Mouse (Mus musculus): ENCODE measurements around the gene Supt4a. TPM values are rescaled to one million over a fixed set of nuclear protein-coding genes. Genes with fewer than 3 reads are reported as not detected.

Gene Supt4a
- polyA plus RNA-seq, 1 experiment = 158 TPM

GRCm38 (mm10) chr11:87754603-87755002, 17.3 kb downstream of the Supt4a start:
- 74% methylated on average over 5 of the region's 5 CpGs for WGBS
- Histone ChIP-seq H3K27me3 (ENCODE audit: control insufficient read depth, insufficient read depth, low read length) (no peaks in the 10 kb centered on the region), H3K27ac (ENCODE audit: insufficient read depth, low read length) (no peak overlapping the region), H3K4me3 (replicated peaks; ENCODE audit: insufficient read depth, low read depth, low read length) (no peak overlapping the region), H3K4me1 (ENCODE audit: control insufficient read depth, insufficient read depth, low read length) (no peaks in the 10 kb centered on the region; the same call in 1 of the 2 replicates)
- no peak for DNase-seq
- no peak for TF ChIP-seq CTCF (IDR thresholded peaks at IDR 0.05; ENCODE audit: borderline replicate concordance, insufficient read depth, low read depth, low read length)
- no peak for TF ChIP-seq POLR2A (IDR thresholded peaks at IDR 0.05; ENCODE audit: borderline replicate concordance, insufficient read depth, low read length)

GRCm38 (mm10) chr11:87755360-87756017, 18.1 kb downstream of the Supt4a start:
- no peak for TF ChIP-seq CTCF (IDR thresholded peaks at IDR 0.05; ENCODE audit: borderline replicate concordance, insufficient read depth, low read depth, low read length)
- TF ChIP-seq POLR2A (IDR thresholded peaks at IDR 0.05; ENCODE audit: borderline replicate concordance, insufficient read depth, low read length) = no peak
- H3K27me3 ChIP-seq (ENCODE audit: control insufficient read depth, insufficient read depth, low read length) = no peaks in the 10 kb centered on the region
- H3K27ac ChIP-seq (ENCODE audit: insufficient read depth, low read length) = no peak overlapping the region
- WGBS = 69% methylated on average over 17 of the region's 17 CpGs
- H3K4me3 ChIP-seq (replicated peaks; ENCODE audit: insufficient read depth, low read depth, low read length) = no peak overlapping the region
- H3K4me1 ChIP-seq (ENCODE audit: control insufficient read depth, insufficient read depth, low read length) = no peaks in the 10 kb centered on the region; the same call in 1 of the 2 replicates
- DNase-seq = no peak

GRCm38 (mm10) chr11:87756251-87756820, 19.0 kb downstream of the Supt4a start:
- WGBS = 91% methylated on average over 15 of the region's 15 CpGs
- DNase-seq = no peak
- no peak overlapping the region for H3K4me3 ChIP-seq (replicated peaks; ENCODE audit: insufficient read depth, low read depth, low read length)
- TF ChIP-seq CTCF (IDR thresholded peaks at IDR 0.05; ENCODE audit: borderline replicate concordance, insufficient read depth, low read depth, low read length) = no peak
- TF ChIP-seq POLR2A (IDR thresholded peaks at IDR 0.05; ENCODE audit: borderline replicate concordance, insufficient read depth, low read length) = no peak
- H3K4me1 ChIP-seq (ENCODE audit: control insufficient read depth, insufficient read depth, low read length) = no peaks in the 10 kb centered on the region; the same call in 1 of the 2 replicates
- no peaks in the 10 kb centered on the region for H3K27me3 ChIP-seq (ENCODE audit: control insufficient read depth, insufficient read depth, low read length)
- no peak overlapping the region for H3K27ac ChIP-seq (ENCODE audit: insufficient read depth, low read length)

- Histone ChIP-seq H3K4me1 (ENCODE audit: control insufficient read depth, insufficient read depth, low read length) (no peaks in the 10 kb centered on the region; the same call in 1 of the 2 replicates), H3K27ac (ENCODE audit: insufficient read depth, low read length) (no peak overlapping the region), H3K27me3 (ENCODE audit: control insufficient read depth, insufficient read depth, low read length) (no peaks in the 10 kb centered on the region), H3K4me3 (replicated peaks; ENCODE audit: insufficient read depth, low read depth, low read length) (no peak overlapping the region)
- WGBS = 90% methylated on average over 25 of the region's 25 CpGs
- no peak for DNase-seq
- TF ChIP-seq POLR2A (IDR thresholded peaks at IDR 0.05; ENCODE audit: borderline replicate concordance, insufficient read depth, low read length) (no peak), CTCF (IDR thresholded peaks at IDR 0.05; ENCODE audit: borderline replicate concordance, insufficient read depth, low read depth, low read length) (no peak)
Observed at GRCm38 (mm10) chr11:87757001-87757954, 19.9 kb downstream of the Supt4a start.

GRCm38 (mm10) chr11:87758161-87758911, 21.0 kb downstream of the Supt4a start:
- H3K4me3 ChIP-seq (replicated peaks; ENCODE audit: insufficient read depth, low read depth, low read length) = no peak overlapping the region
- WGBS = 87% methylated on average over 7 of the region's 7 CpGs
- no peaks in the 10 kb centered on the region for H3K27me3 ChIP-seq (ENCODE audit: control insufficient read depth, insufficient read depth, low read length)
- TF ChIP-seq POLR2A (IDR thresholded peaks at IDR 0.05; ENCODE audit: borderline replicate concordance, insufficient read depth, low read length) = no peak
- no peak for TF ChIP-seq CTCF (IDR thresholded peaks at IDR 0.05; ENCODE audit: borderline replicate concordance, insufficient read depth, low read depth, low read length)
- no peaks in the 10 kb centered on the region; the same call in 1 of the 2 replicates for H3K4me1 ChIP-seq (ENCODE audit: control insufficient read depth, insufficient read depth, low read length)
- H3K27ac ChIP-seq (ENCODE audit: insufficient read depth, low read length) = no peak overlapping the region
- DNase-seq = no peak

- no peak for DNase-seq
- no peaks in the 10 kb centered on the region for H3K27me3 ChIP-seq (ENCODE audit: control insufficient read depth, insufficient read depth, low read length)
- H3K27ac ChIP-seq (ENCODE audit: insufficient read depth, low read length) = no peak overlapping the region
- no peak for TF ChIP-seq CTCF (IDR thresholded peaks at IDR 0.05; ENCODE audit: borderline replicate concordance, insufficient read depth, low read depth, low read length)
- no peak for TF ChIP-seq POLR2A (IDR thresholded peaks at IDR 0.05; ENCODE audit: borderline replicate concordance, insufficient read depth, low read length)
- no peaks in the 10 kb centered on the region; the same call in 1 of the 2 replicates for H3K4me1 ChIP-seq (ENCODE audit: control insufficient read depth, insufficient read depth, low read length)
- H3K4me3 ChIP-seq (replicated peaks; ENCODE audit: insufficient read depth, low read depth, low read length) = no peak overlapping the region
- WGBS = 79% methylated on average over 4 of the region's 4 CpGs
Observed at GRCm38 (mm10) chr11:87758957-87759608, 21.7 kb downstream of the Supt4a start.

Data from cerebellum, adult 2 months (tissue).